Mouse (Mus musculus) thymus, adult 2 months (tissue): ENCODE measurements around the gene Olfr285. TPM values are rescaled to one million over a fixed set of nuclear protein-coding genes. Genes with fewer than 3 reads are reported as not detected.

Experiments
- DNase-seq: peaks from one replicate; pipeline ENCODE4 v3.0.0; 2021
- H3K27ac ChIP-seq: fragments of 200-500 bp; 2 replicates; pipeline ENCODE4 v1.5.1; 2012; ENCODE audit warnings: low read length, control low read depth; ENCODE audit not compliant: control insufficient read depth, insufficient read depth
- H3K27me3 ChIP-seq: fragments of 200-500 bp; 2 replicates; pipeline ENCODE4 v1.6.1; 2012; ENCODE audit warnings: mild to moderate bottlenecking, low read length, moderate library complexity, mixed read lengths; ENCODE audit not compliant: control insufficient read depth, insufficient read depth
- H3K36me3 ChIP-seq: fragments of 200-500 bp; 2 replicates; pipeline ENCODE4 v1.6.1; 2012; ENCODE audit warnings: mild to moderate bottlenecking, low read length, moderate library complexity; ENCODE audit not compliant: control insufficient read depth, insufficient read depth
- H3K4me1 ChIP-seq: fragments of 200-500 bp; replicated peaks from 2 replicates; pipeline ENCODE4 v1.6.1; 2012; ENCODE audit warnings: low read length; ENCODE audit not compliant: control insufficient read depth, insufficient read depth
- H3K4me3 ChIP-seq: fragments of 200-500 bp; 2 replicates; pipeline ENCODE4 v1.5.1; 2012; ENCODE audit warnings: mild to moderate bottlenecking, low read length, control low read depth, moderate library complexity; ENCODE audit not compliant: control insufficient read depth, insufficient read depth
- CTCF ChIP-seq: fragments of 200-500 bp; IDR thresholded peaks from 2 replicates; pipeline ENCODE4 v1.5.1; 2012; ENCODE audit warnings: mild to moderate bottlenecking, control low read depth, low read length, moderate library complexity, borderline replicate concordance; ENCODE audit not compliant: control insufficient read depth, poor library complexity, insufficient read depth; ENCODE audit errors: extremely low read depth
- POLR2A ChIP-seq: fragments of 200-500 bp; IDR thresholded peaks from 2 replicates; pipeline ENCODE4 v1.6.1; 2012; ENCODE audit warnings: mild to moderate bottlenecking, low read length, control low read depth, moderate library complexity; ENCODE audit not compliant: control insufficient read depth, poor library complexity, insufficient read depth; ENCODE audit errors: extremely low read depth
- WGBS: fragments of 180-500 bp; shearing (Covaris S2); methylation state at CpG from one replicate; pipeline ENCODE4 v1.1.7; 2018; 5-methylcytosine and 5-hydroxymethylcytosine counted together
- polyA plus RNA-seq: library from polyadenylated mRNA; depleted of rRNA; stranded (reverse); fragments of >200 nt; gene quantifications from 2 replicates; pipeline ENCODE4 v1.2.3, GENCODE M21; 2012; rRNA removed

Gene Olfr285
- polyA plus RNA-seq: not detected in 2 replicates

- Histone ChIP-seq H3K4me1 (no peaks in the 10 kb centered on the region), H3K36me3 (no peaks in the 10 kb centered on the region), H3K27ac (no peak within 1 kb of the TSS), H3K4me3 (no peak within 1 kb of the TSS), H3K27me3 (no peaks in the 10 kb centered on the region)
- 95% methylated on average over 5 of the region's 5 CpGs for WGBS
- no peak for DNase-seq
- TF ChIP-seq CTCF (no peak), POLR2A (no peak)
Observed at GRCm38 (mm10) chr15:98317177-98317724, at the start of gene Olfr285. TSS of gene Olfr285 (minus strand) at chr15:98317353.

- no peak for DNase-seq
- Histone ChIP-seq H3K27ac (no peak within 1 kb of the TSS), H3K4me1 (no peaks in the 10 kb centered on the region), H3K27me3 (no peaks in the 10 kb centered on the region), H3K4me3 (no peak within 1 kb of the TSS), H3K36me3 (no peaks in the 10 kb centered on the region)
- no peak for TF ChIP-seq CTCF
- TF ChIP-seq POLR2A: no peak
- 87% methylated on average over 8 of the region's 8 CpGs for WGBS
Observed at GRCm38 (mm10) chr15:98340887-98341286, 23.7 kb upstream of the Olfr285 start, which contains the start of gene Olfr284. TSS of gene Olfr284 (minus strand) at chr15:98340987.

GRCm38 (mm10) chr15:98315703-98316102 lies 1.4 kb downstream of the Olfr285 start:
- no peaks in the 10 kb centered on the region for H3K36me3 ChIP-seq
- H3K27me3 ChIP-seq: no peaks in the 10 kb centered on the region
- no peaks in the 10 kb centered on the region for H3K4me1 ChIP-seq
- TF ChIP-seq CTCF (no peak), POLR2A (no peak)
- DNase-seq: peak; percentile 4
- no peak overlapping the region for H3K27ac ChIP-seq
- H3K4me3 ChIP-seq: no peak overlapping the region
- 41% methylated on average over 6 of the region's 6 CpGs for WGBS

GRCm38 (mm10) chr15:98295628-98296551 lies 21.3 kb downstream of the Olfr285 start, which contains the start of gene Zfp641:
TSS of gene Zfp641 (minus strand) at chr15:98296161.
- Histone ChIP-seq H3K36me3 (no peaks in the 10 kb centered on the region), H3K27me3 (peaks cover 12% of the 10 kb centered on the region), H3K4me3 (peak within 1 kb of the TSS; percentile 12), H3K27ac (no peak within 1 kb of the TSS), H3K4me1 (no peaks in the 10 kb centered on the region)
- peak; percentile 3 for DNase-seq
- 6% methylated on average over 60 of the region's 60 CpGs for WGBS
- TF ChIP-seq POLR2A: no peak
- TF ChIP-seq CTCF: no peak

- Histone ChIP-seq H3K4me3 (no peak overlapping the region), H3K4me1 (no peaks in the 10 kb centered on the region; the same call in 1 of the 2 replicates), H3K27ac (no peak overlapping the region), H3K27me3 (peaks cover 12% of the 10 kb centered on the region), H3K36me3 (no peaks in the 10 kb centered on the region)
- WGBS: 93% methylated on average over 8 of the region's 8 CpGs
- no peak for DNase-seq
- TF ChIP-seq POLR2A (no peak), CTCF (no peak)
Observed at GRCm38 (mm10) chr15:98293651-98294050, 23.5 kb downstream of the Olfr285 start.

GRCm38 (mm10) chr15:98288566-98288965 lies 28.6 kb downstream of the Olfr285 start:
- peak; percentile 8 for DNase-seq
- WGBS: 62% methylated on average over 12 of the region's 12 CpGs
- Histone ChIP-seq H3K4me3 (no peak overlapping the region), H3K36me3 (no peaks in the 10 kb centered on the region), H3K4me1 (peaks cover 5% of the 10 kb centered on the region), H3K27me3 (no peaks in the 10 kb centered on the region; the same call in 1 of the 2 replicates), H3K27ac (no peak overlapping the region)
- TF ChIP-seq POLR2A (no peak), CTCF (no peak)

GRCm38 (mm10) chr15:98286418-98286817 lies 30.7 kb downstream of the Olfr285 start:
- no peak overlapping the region for H3K27ac ChIP-seq
- no peak for DNase-seq
- no peak overlapping the region for H3K4me3 ChIP-seq
- WGBS: 85% methylated on average over 7 of the region's 7 CpGs
- no peaks in the 10 kb centered on the region; the same call in 1 of the 2 replicates for H3K27me3 ChIP-seq
- TF ChIP-seq POLR2A (no peak), CTCF (no peak)
- H3K4me1 ChIP-seq: peaks cover 5% of the 10 kb centered on the region
- H3K36me3 ChIP-seq: no peaks in the 10 kb centered on the region

Other genes with a start within 250 kb of the Olfr285 start
- gene Pfkm, start 224.8 kb downstream of the Olfr285 start, polyA plus RNA-seq: 24.3 and 44.9 TPM in 2 replicates
- gene Senp1, start 223.6 kb downstream of the Olfr285 start, polyA plus RNA-seq: 42.5 and 43.6 TPM in 2 replicates
- gene Asb8, start 151.7 kb downstream of the Olfr285 start, polyA plus RNA-seq: 52.2 and 56.9 TPM in 2 replicates
- 1.3 TPM in 2 replicates for gene Ccdc184, start 150.2 kb downstream of the Olfr285 start, polyA plus RNA-seq
- gene Olfr288, start 121.8 kb downstream of the Olfr285 start, polyA plus RNA-seq: not detected in 2 replicates
- not detected in 2 replicates for gene Gm44579, start 96.4 kb downstream of the Olfr285 start, polyA plus RNA-seq
- 0.22 TPM in 1 of 2 replicates, not detected in the other for gene Olfr287, start 96.3 kb downstream of the Olfr285 start, polyA plus RNA-seq
- gene Olfr286, start 82.9 kb downstream of the Olfr285 start, polyA plus RNA-seq: 0.11 TPM in 1 of 2 replicates, not detected in the other
- 0.22 TPM in 1 of 2 replicates, not detected in the other for gene H1fnt, start 60.1 kb downstream of the Olfr285 start, polyA plus RNA-seq
- 0.34 and 0.71 TPM in 2 replicates for gene Zfp641, start 21.2 kb downstream of the Olfr285 start, polyA plus RNA-seq
- gene Olfr284, start 23.6 kb upstream of the Olfr285 start, polyA plus RNA-seq: 0.29 TPM in 1 of 2 replicates, not detected in the other
- gene Olfr283, start 63.6 kb upstream of the Olfr285 start, polyA plus RNA-seq: not detected in 2 replicates
- not detected in 2 replicates for gene Olfr282, start 113.9 kb upstream of the Olfr285 start, polyA plus RNA-seq
- not detected in 2 replicates for gene Olfr281, start 135.2 kb upstream of the Olfr285 start, polyA plus RNA-seq
- not detected in 2 replicates for gene OR5BS1P, start 152.5 kb upstream of the Olfr285 start, polyA plus RNA-seq
- 0.48 TPM in 1 of 2 replicates, not detected in the other for gene Lalba, start 165.4 kb upstream of the Olfr285 start, polyA plus RNA-seq
- gene Olfr279, start 175.0 kb upstream of the Olfr285 start, polyA plus RNA-seq: not detected in 2 replicates
- 71.6 and 78.4 TPM in 2 replicates for gene Kansl2, start 216.9 kb upstream of the Olfr285 start, polyA plus RNA-seq